Mouse (Mus musculus): ENCODE measurements around the gene Atp6v1d.

- TF ChIP-seq CTCF (IDR thresholded peaks at IDR 0.05; ENCODE audit: control insufficient read depth, insufficient read depth, low read length) (no peak), POLR2A (IDR thresholded peaks at IDR 0.05; ENCODE audit: borderline replicate concordance, control insufficient read depth, low read depth, low read length) (no peak)
Measured at GRCm38 (mm10) chr12:78904499-78904898, 43.1 kb upstream of the Atp6v1d start.
